Mouse (Mus musculus): ENCODE results near the gene Ggta1. TPM values are rescaled to one million over a fixed set of nuclear protein-coding genes. Genes with fewer than 3 reads are reported as not detected.
A peak's percentile ranks its signal among the peaks of the same experiment; 100 is the strongest.
"Not testable (repeated sequence)": the region's sequence is repeated elsewhere in the genome, so short reads cannot be mapped to it uniquely, and the experiment has no call there.

Ggta1 gene
- polyA plus RNA-seq, 1 experiment = 3.5 TPM

DNA sequence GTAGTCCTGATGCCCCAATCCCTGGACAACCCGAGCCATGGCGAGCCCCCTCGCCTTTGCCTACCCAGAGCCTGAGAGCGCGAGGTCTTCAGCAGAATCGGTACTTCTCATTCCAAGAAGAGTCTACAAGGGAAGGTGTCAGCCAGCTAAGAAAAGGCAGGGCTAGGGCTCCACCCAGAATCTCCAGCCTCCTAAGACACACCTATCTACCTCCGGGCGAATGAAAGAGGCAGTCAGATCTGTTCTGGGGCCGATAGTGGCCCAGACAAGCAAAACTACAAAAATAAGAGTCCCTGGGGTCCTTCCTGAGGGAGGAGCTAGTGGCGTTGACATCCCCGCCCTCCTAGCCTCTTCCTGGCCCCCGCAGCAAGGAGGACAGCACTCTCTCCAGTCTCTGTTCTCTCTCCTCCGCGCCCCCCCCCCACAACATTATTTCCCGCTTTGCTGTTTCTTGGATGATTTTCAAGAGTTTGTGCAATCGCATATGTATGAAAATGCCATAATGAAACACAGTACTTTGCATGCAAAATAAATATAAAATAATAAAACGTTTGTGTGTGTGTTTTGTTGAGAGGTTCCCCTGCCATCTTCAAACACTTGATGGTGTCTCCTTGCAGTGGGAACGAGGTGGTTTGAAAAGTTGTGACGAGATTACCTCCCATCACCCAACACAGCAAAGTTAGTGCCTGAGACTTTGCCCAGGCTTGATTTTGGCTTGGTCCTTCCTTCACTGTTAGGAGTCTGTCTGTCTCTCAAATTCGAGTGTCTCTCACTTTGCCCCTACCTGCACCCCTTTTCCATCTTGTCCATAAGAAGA, 1.7 kb downstream of the Ggta1 start:
- Histone ChIP-seq H3K27ac (ENCODE audit: insufficient read depth, low read depth, low read length) (peak overlapping the region; percentile 73), H3K4me3 (ENCODE audit: low read depth, low read length) (peak overlapping the region; percentile 63), H3K27me3 (ENCODE audit: control insufficient read depth, insufficient read depth, low read length) (peaks cover 13% of the 10 kb centered on the region), H3K4me1 (ENCODE audit: control insufficient read depth, insufficient read depth, insufficient read length, low read length) (peaks cover 2% of the 10 kb centered on the region; the same call in 1 of the 2 replicates), H3K36me3 (ENCODE audit: control insufficient read depth, insufficient read depth, low read length) (no peaks in the 10 kb centered on the region)
- WGBS = 4% methylated on average over 20 of the region's 20 CpGs
- TF ChIP-seq CTCF (IDR thresholded peaks at IDR 0.05; ENCODE audit: extremely low read depth, insufficient read length, insufficient replicate concordance, low read depth, low read length) = no peak
- TF ChIP-seq POLR2A (IDR thresholded peaks at IDR 0.05; ENCODE audit: low read depth, low read length) = no peak

DNA sequence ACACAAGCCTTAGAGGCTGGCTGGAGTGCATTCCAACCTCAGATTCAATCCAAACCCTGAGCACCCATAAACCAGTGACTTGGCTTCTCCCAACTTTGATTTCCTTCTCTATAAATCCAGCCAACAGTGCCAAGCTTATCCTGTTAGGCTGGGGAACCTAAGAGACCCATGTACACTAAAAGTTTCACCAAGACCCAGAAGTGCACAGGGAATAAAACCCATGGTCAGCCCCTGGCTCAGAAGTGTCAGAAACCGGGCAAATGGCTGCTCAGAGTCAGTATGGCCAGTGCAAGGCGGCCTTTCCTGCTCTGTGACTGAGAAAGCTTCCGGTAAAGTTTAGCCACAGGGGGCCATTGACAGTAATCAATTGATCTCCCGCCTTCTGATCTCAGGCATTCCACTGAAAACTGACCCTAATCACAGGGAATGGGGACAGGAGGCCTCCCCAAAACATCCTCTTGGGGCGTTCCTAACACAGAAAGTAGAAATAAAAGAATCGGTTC, 2.6 kb downstream of the Ggta1 start:
- no peaks in the 10 kb centered on the region for H3K36me3 ChIP-seq (ENCODE audit: control insufficient read depth, insufficient read depth, low read length)
- peaks cover 13% of the 10 kb centered on the region for H3K27me3 ChIP-seq (ENCODE audit: control insufficient read depth, insufficient read depth, low read length)
- peak overlapping the region; percentile 55 for H3K4me3 ChIP-seq (ENCODE audit: low read depth, low read length)
- peak overlapping the region; percentile 11 for H3K27ac ChIP-seq (ENCODE audit: insufficient read depth, low read depth, low read length)
- H3K4me1 ChIP-seq (ENCODE audit: control insufficient read depth, insufficient read depth, insufficient read length, low read length) = peaks cover 2% of the 10 kb centered on the region; the same call in 1 of the 2 replicates
- TF ChIP-seq POLR2A (IDR thresholded peaks at IDR 0.05; ENCODE audit: low read depth, low read length) (no peak), CTCF (IDR thresholded peaks at IDR 0.05; ENCODE audit: extremely low read depth, insufficient read length, insufficient replicate concordance, low read depth, low read length) (no peak)
- WGBS = 52% methylated on average over 6 of the region's 6 CpGs

DNA sequence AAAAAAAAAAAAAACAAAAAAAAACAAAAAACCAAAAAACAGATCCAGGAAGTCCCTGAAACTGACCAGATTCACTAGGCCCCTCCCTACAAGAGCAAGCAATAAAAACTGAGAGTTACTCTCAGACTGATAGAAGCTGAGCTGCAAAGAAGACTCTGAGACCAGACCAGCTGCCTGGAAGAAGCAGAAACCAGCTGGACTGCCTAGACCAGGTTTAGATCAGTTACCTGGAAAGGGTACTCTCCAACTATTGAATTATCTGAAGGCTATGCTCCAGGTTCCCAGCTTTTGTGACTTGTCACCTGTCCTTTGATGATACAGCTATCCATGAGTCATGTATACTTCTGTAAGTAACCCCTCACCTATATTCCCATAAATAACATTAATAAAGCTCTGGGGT, 3.7 kb downstream of the Ggta1 start:
- H3K4me3 ChIP-seq (ENCODE audit: low read depth, low read length) = no peak overlapping the region
- H3K4me1 ChIP-seq (ENCODE audit: control insufficient read depth, insufficient read depth, insufficient read length, low read length) = peaks cover 2% of the 10 kb centered on the region; the same call in 1 of the 2 replicates
- TF ChIP-seq POLR2A (IDR thresholded peaks at IDR 0.05; ENCODE audit: low read depth, low read length) (no peak), CTCF (IDR thresholded peaks at IDR 0.05; ENCODE audit: extremely low read depth, insufficient read length, insufficient replicate concordance, low read depth, low read length) (no peak)
- H3K36me3 ChIP-seq (ENCODE audit: control insufficient read depth, insufficient read depth, low read length) = no peaks in the 10 kb centered on the region
- no peak overlapping the region for H3K27ac ChIP-seq (ENCODE audit: insufficient read depth, low read depth, low read length)
- peaks cover 13% of the 10 kb centered on the region for H3K27me3 ChIP-seq (ENCODE audit: control insufficient read depth, insufficient read depth, low read length)

DNA sequence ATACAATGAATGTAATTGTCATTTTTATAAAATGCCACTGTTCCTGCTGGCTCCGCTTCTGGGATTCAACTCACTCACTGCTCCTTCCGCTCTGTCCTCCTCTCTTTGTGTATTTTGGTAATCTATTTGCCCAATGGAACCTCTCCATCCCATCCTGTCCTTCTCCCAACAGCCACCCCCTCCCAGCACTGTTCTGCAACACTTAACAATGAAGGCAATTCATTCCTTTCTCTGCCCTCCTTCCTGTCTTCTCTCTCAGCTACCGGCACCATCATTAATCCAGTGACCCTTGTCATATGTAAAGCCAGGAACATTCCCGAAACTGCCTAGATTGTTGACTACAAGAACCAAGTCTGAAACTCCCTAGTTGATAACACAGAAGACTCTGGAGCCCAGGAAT, 4.6 kb downstream of the Ggta1 start:
- TF ChIP-seq POLR2A (IDR thresholded peaks at IDR 0.05; ENCODE audit: low read depth, low read length) (no peak), CTCF (IDR thresholded peaks at IDR 0.05; ENCODE audit: extremely low read depth, insufficient read length, insufficient replicate concordance, low read depth, low read length) (no peak)
- WGBS = 66% methylated on average over 4 of the region's 4 CpGs
- H3K4me1 ChIP-seq (ENCODE audit: control insufficient read depth, insufficient read depth, insufficient read length, low read length) = peaks cover 2% of the 10 kb centered on the region; the same call in 1 of the 2 replicates
- H3K27ac ChIP-seq (ENCODE audit: insufficient read depth, low read depth, low read length) = no peak overlapping the region
- H3K36me3 ChIP-seq (ENCODE audit: control insufficient read depth, insufficient read depth, low read length) = no peaks in the 10 kb centered on the region
- H3K27me3 ChIP-seq (ENCODE audit: control insufficient read depth, insufficient read depth, low read length) = peaks cover 13% of the 10 kb centered on the region
- no peak overlapping the region for H3K4me3 ChIP-seq (ENCODE audit: low read depth, low read length)

DNA sequence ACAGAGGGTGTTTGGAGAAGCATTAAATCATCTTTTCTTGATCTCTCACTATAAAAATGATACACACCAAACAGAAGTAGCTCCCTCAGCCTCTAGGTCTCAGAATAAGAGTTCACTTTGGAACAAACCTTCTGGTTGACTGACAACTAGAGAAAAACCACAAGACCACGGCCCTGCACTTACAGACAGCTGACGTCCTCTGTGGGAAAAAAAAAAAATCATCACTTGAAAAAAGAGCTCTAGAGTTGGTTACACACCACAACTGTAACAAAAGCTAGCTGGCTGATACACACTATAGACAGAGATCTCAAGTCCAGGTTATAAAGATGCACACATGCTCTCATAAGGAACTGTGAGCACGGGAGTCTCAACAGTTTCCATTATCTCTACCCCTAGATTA, 9.3 kb downstream of the Ggta1 start:
- Histone ChIP-seq H3K4me1 (ENCODE audit: control insufficient read depth, insufficient read depth, insufficient read length, low read length) (no peaks in the 10 kb centered on the region; the same call in 1 of the 2 replicates), H3K27ac (ENCODE audit: insufficient read depth, low read depth, low read length) (no peak overlapping the region), H3K27me3 (ENCODE audit: control insufficient read depth, insufficient read depth, low read length) (no peaks in the 10 kb centered on the region), H3K4me3 (ENCODE audit: low read depth, low read length) (no peak overlapping the region), H3K36me3 (ENCODE audit: control insufficient read depth, insufficient read depth, low read length) (no peaks in the 10 kb centered on the region)
- TF ChIP-seq POLR2A (IDR thresholded peaks at IDR 0.05; ENCODE audit: low read depth, low read length) (no peak), CTCF (IDR thresholded peaks at IDR 0.05; ENCODE audit: extremely low read depth, insufficient read length, insufficient replicate concordance, low read depth, low read length) (no peak)
- WGBS = 64% methylated on average over 3 of the region's 3 CpGs

DNA sequence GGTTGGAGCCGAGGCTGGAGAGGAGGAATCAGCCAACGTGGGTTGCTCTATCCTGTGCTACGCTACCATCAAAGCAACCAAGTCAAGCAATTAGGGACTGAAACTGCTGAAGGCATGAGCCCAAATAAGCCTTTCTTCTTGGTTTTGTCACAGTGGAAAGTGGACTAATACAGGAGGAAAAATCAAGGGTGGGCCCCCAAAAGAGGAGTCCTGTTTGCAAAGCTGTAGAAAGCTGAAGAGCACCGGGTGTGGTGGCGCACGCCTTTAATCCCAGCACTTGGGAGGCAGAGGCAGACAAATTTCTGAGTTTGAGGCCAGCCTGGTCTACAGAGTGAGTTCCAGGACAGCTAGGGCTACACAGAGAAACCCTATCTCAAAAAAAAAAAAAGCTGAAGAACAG, 10.3 kb downstream of the Ggta1 start:
- H3K4me1 ChIP-seq (ENCODE audit: control insufficient read depth, insufficient read depth, insufficient read length, low read length); H3K36me3 ChIP-seq (ENCODE audit: control insufficient read depth, insufficient read depth, low read length); H3K4me3 ChIP-seq (ENCODE audit: low read depth, low read length); H3K27me3 ChIP-seq (ENCODE audit: control insufficient read depth, insufficient read depth, low read length); H3K27ac ChIP-seq (ENCODE audit: insufficient read depth, low read depth, low read length): not testable (repeated sequence)
- 89% methylated on average over 6 of the region's 6 CpGs for WGBS

DNA sequence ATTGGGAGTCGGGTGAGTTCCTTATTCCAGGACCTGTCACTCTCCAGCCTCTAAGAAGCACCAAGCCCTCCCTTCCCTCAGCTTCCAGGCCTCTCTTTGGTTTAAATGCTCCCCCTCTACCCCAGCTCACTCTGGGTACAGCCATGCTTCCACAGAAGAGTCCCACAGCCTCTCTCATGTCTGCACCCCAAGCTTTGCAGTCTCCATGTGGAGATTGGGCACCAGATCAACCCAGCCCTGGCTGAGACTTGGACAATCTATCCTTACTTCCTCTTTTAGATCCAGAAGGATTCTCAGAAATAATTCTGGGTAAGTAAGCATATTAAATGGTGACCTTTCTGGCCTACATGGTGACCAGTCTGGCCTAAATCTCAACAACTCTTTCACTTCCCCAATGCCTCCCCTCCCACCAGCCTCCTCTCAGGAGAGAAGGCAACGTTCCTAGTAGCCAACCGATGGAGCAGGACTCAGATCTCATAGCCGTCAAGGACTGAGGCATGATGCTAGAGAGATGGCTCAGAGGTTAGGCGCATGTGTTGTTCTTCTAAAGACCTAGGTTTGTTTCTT, 11.5 kb downstream of the Ggta1 start:
- WGBS = 83% methylated on average over 5 of the region's 5 CpGs
- no peak overlapping the region for H3K27ac ChIP-seq (ENCODE audit: insufficient read depth, low read depth, low read length)

More for the DNA sequence above, 11.5 kb downstream of the Ggta1 start:
- no peak for TF ChIP-seq POLR2A (IDR thresholded peaks at IDR 0.05; ENCODE audit: low read depth, low read length)
- no peak for TF ChIP-seq CTCF (IDR thresholded peaks at IDR 0.05; ENCODE audit: extremely low read depth, insufficient read length, insufficient replicate concordance, low read depth, low read length)
- Histone ChIP-seq H3K36me3 (ENCODE audit: control insufficient read depth, insufficient read depth, low read length) (no peaks in the 10 kb centered on the region), H3K4me3 (ENCODE audit: low read depth, low read length) (no peak overlapping the region), H3K4me1 (ENCODE audit: control insufficient read depth, insufficient read depth, insufficient read length, low read length) (peaks cover 6% of the 10 kb centered on the region), H3K27me3 (ENCODE audit: control insufficient read depth, insufficient read depth, low read length) (no peaks in the 10 kb centered on the region)

Data from small intestine, adult 2 months (tissue).